Mouse (Mus musculus) liver, embryonic 14.5 days (tissue): Measurements from ENCODE around the gene C1qa.

Source experiments
- CTCF ChIP-seq: IDR thresholded peaks from 2 replicates; pipeline ENCODE4 v1.5.1; 2016; ENCODE audit warnings: antibody characterized with exemption, low read depth, control low read depth
- EP300 ChIP-seq: IDR thresholded peaks from 2 replicates; pipeline ENCODE4 v1.6.1; 2016; ENCODE audit warnings: antibody characterized with exemption, low read depth

- peak; percentile 90 for TF ChIP-seq EP300
- TF ChIP-seq CTCF = no peak
These were observed 31.9 kb upstream of the C1qa start for GRCm38 (mm10) chr4:136930474-136930873.
